Mouse (Mus musculus) MEL (cell line): Measurements from ENCODE around the gene Runx1.

Source experiments
- BHLHE40 ChIP-seq: IDR thresholded peaks from 2 replicates; pipeline ENCODE4 v1.6.1; 2012; ENCODE audit warnings: low read depth, mild to moderate bottlenecking, inconsistent platforms, low read length, improper control_type of control experiment, borderline replicate concordance
- CTCF ChIP-seq, 3 experiments: IDR thresholded peaks in 2 of 3; conservative IDR thresholded peaks in 1 of 3; 2 replicates each; pipeline ENCODE4 v1.5.1; 2011 to 2012; ENCODE audit warnings: low read length in 3 of 3, low read depth in 2 of 3, mild to moderate bottlenecking in 2 of 3, improper control_type of control experiment in 1 of 3, inconsistent platforms in 1 of 3, mixed read lengths in 1 of 3, moderate library complexity in 1 of 3; ENCODE audit not compliant: control insufficient read depth in 1 of 3, insufficient read depth in 1 of 3, poor library complexity in 1 of 3, severe bottlenecking in 1 of 3
- MXI1 ChIP-seq: IDR thresholded peaks from 2 replicates; pipeline ENCODE4 v1.6.1; 2011; ENCODE audit warnings: mild to moderate bottlenecking, low read depth, low read length, improper control_type of control experiment
- POLR2A ChIP-seq, 2 experiments: IDR thresholded peaks; 2 replicates each; pipeline ENCODE4 v1.6.1; 2011 to 2012; ENCODE audit warnings: low read length in 2 of 2, mild to moderate bottlenecking in 2 of 2, control low read depth in 1 of 2, improper control_type of control experiment in 1 of 2, low read depth in 1 of 2, moderate library complexity in 1 of 2; ENCODE audit not compliant: control insufficient read depth in 1 of 2, insufficient read depth in 1 of 2, poor library complexity in 1 of 2
- USF1 ChIP-seq: IDR thresholded peaks from 2 replicates; pipeline ENCODE4 v1.6.1; 2014; ENCODE audit warnings: low read depth, mild to moderate bottlenecking, inconsistent platforms, low read length, improper control_type of control experiment, moderate library complexity
- ZKSCAN1 ChIP-seq: IDR thresholded peaks from 2 replicates; pipeline ENCODE4 v1.6.1; 2012; ENCODE audit warnings: low read depth, mild to moderate bottlenecking, inconsistent platforms, low read length, improper control_type of control experiment, moderate library complexity

DNA sequence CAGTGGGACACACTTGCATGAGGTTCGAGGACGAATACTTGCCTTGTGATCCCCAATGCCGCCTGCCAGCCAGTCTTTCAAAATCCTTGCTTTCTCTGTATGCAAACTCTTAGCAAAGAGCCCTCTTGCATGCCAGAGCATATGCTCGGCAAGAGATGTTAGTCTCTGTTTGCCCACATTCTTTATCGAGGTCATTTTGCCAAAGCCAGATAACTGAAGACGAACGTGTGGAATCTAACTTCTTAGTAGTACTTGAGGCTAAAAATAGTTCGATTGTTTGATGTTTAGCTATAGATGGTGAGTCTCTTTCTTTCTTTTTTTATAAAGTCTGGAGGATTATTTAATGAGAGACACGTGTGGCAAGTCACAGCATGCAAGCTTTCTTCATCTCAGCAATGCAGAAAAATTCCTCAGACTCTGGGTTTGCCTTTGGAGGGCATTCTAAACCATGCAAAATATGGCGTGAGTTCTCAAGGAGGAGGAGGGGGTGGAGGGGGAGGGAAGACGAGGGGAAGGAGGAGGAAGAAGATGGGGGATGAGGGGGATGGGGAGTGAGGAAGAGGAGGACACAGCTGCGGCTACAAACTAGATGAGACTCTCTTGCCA lies 81.7 kb downstream of the Runx1 start:
- TF ChIP-seq BHLHE40 (no peak), CTCF (IDR thresholded peaks at IDR 0.05 in 2 of 3, conservative IDR thresholded peaks at IDR 0.05 in 1 of 3; ENCODE audit: control insufficient read depth in 1 of 3, insufficient read depth in 1 of 3, low read depth in 2 of 3, low read length in 3 of 3, poor library complexity in 1 of 3, severe bottlenecking in 1 of 3) (no peak), MXI1 (no peak), POLR2A (IDR thresholded peaks at IDR 0.05; ENCODE audit: control insufficient read depth in 1 of 2, insufficient read depth in 1 of 2, low read depth in 1 of 2, low read length in 2 of 2, poor library complexity in 1 of 2) (no peak), USF1 (no peak), ZKSCAN1 (no peak)
